Mouse (Mus musculus) embryo, embryonic 11 days (tissue): Measurements from ENCODE around the gene Elovl5.

ENCODE experiments used
- DNase-seq: peaks from one replicate; pipeline ENCODE4 v3.0.0-alpha.2; 2015

Elovl5 gene

GRCm38 (mm10) chr9:77929296-77929695 lies 12.1 kb downstream of the Elovl5 start:
- DNase-seq: no peak

GRCm38 (mm10) chr9:77930036-77930859 lies 13.1 kb downstream of the Elovl5 start:
- DNase-seq: no peak

DNA sequence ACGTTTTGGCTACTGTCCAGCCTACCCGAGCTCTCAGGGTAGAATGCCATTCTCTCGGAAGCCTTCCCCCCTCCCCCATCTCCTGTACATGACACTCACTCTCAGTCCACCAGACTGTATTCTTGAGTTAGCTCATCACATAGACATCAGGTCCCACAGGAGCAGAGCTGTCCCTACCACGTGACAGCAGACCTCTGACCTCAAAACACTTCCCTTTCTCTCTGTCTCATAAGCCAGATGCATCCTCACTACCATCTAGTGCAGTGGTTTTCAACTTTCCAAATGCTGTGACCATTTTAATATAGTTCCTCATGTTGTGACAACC lies 13.7 kb downstream of the Elovl5 start:
- DNase-seq: no peak

- no peak for DNase-seq
These were observed 14.6 kb downstream of the Elovl5 start for GRCm38 (mm10) chr9:77931740-77932139.

GRCm38 (mm10) chr9:77935818-77936611 lies 18.9 kb downstream of the Elovl5 start:
- DNase-seq: no peak

GRCm38 (mm10) chr9:77937875-77938274 lies 20.7 kb downstream of the Elovl5 start:
- DNase-seq: no peak

GRCm38 (mm10) chr9:77938761-77939553 lies 21.8 kb downstream of the Elovl5 start:
- no peak for DNase-seq

DNA sequence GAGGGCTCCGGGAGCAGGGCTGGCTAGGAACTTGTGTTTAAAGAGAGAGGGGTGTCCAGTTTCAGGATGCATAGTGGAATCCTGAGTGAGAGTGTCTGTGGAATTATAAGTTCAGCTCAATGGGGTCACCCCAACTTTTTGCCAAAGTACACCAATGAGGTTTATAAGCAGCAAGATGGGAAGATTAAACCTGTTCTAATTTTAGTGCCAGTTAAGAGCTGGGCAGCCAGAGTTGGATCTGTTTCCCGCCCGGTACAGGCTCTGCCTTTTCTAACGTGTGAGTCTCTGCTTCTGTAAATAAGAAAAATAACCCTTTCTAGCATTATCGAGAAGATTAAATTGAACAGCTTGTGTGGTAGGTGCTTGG lies 22.4 kb downstream of the Elovl5 start:
- no peak for DNase-seq

- DNase-seq: no peak
These were observed 23.9 kb downstream of the Elovl5 start for GRCm38 (mm10) chr9:77941058-77941457.

GRCm38 (mm10) chr9:77941836-77942235 lies 24.7 kb downstream of the Elovl5 start:
- DNase-seq: no peak

GRCm38 (mm10) chr9:77942411-77942810 lies 25.2 kb downstream of the Elovl5 start:
- no peak for DNase-seq

GRCm38 (mm10) chr9:77943316-77943715 lies 26.2 kb downstream of the Elovl5 start:
- no peak for DNase-seq

GRCm38 (mm10) chr9:77944195-77944594 lies 27.0 kb downstream of the Elovl5 start:
- no peak for DNase-seq

GRCm38 (mm10) chr9:77945792-77946666 lies 28.9 kb downstream of the Elovl5 start:
- no peak for DNase-seq

GRCm38 (mm10) chr9:77948214-77948613 lies 31.1 kb downstream of the Elovl5 start:
- no peak for DNase-seq

DNA sequence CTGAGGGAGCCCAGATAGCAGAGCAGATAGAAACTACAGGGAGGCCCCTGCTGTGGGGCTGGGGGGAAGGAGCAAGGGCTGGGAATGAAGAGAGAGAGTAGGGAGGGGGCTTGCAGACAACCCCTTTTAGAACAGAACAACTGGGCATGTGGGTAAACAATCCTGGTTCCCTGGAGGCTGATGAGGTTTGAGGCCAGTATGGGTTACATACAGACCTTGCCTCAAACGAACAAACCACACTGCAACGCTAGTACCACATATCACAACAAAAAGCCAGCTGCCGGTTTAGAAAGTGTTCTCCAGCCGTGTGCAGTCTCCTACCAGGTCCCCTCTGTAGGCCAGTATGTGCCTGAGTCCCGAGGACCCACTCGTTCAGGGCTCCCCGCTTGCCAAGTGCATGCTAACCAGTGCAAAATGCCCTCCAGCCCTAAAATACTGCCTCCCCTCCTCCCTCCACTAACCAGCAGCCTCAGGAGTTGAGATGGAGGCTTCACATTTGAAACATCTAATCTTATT lies 32.6 kb downstream of the Elovl5 start:
- DNase-seq: no peak

GRCm38 (mm10) chr9:77950841-77951475 lies 33.8 kb downstream of the Elovl5 start:
- no peak for DNase-seq

DNA sequence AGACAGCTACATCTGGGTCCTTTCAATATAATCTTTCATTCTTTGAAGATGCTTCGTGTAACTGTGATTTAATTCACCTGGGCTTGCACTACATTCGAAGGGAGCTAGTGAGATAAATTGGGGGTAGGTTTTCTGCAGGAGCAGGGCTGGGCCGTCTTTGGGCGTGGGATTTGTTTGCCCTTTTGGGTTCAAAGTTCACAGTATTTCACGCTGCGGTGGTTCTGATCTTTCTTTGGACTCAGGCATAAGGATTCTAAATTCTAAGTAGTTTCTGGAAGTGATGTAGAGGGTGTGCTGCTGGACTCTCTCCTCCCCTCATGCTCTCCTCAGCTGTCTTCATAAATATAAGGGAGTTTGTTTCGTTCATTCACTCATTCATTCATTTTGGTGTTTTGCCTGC lies 34.8 kb downstream of the Elovl5 start:
- DNase-seq: no peak

- DNase-seq: no peak
These were observed 35.9 kb downstream of the Elovl5 start for GRCm38 (mm10) chr9:77953053-77953452.

GRCm38 (mm10) chr9:77954496-77954895 lies 37.3 kb downstream of the Elovl5 start:
- no peak for DNase-seq

DNA sequence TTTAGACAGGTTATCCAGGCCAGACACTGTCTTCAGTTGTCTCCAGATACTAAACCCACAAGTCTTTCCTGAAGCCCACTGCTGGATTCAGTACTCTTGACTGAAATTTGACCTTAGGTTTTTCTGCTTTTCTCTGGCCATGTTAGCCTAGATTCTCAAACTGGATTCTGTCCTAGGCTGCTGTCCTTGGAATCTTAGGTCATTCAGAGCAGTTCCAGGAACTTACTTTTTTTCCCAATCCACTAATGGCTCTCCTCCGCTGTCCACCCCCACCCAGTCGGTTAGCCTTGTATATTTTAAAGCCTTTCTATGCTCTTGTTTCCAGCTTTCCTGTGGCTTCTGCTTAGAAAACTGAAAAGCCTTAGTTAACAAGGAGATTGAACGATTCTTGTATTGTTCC lies 37.8 kb downstream of the Elovl5 start:
- DNase-seq: no peak

DNA sequence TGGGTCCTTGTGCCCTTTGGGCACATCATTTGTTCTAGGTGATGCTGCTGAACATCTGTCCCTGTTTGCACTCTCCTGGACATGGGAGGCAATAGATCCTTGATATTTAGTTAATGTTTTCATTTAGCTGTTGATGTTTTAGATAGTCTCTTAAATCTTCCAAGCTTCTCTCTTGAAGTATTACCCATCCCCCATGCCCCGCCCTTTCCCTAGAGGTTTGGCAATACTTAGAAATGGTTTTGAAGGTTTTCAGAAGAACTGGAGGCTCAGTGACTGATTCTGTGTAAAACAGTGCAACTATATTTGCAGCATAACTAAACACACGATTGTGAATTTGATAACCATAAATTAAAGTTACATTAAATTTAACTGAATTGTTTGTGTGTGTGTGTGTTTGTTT lies 38.3 kb downstream of the Elovl5 start:
- no peak for DNase-seq
